Mouse (Mus musculus): ENCODE measurements at regions not wholly inside any gene's neighbourhood (a gene's known extent, or its start where the extent isn't known, plus 50 kb on each side); places are given as distances from the start of the nearest gene placed in this dataset.

DNA sequence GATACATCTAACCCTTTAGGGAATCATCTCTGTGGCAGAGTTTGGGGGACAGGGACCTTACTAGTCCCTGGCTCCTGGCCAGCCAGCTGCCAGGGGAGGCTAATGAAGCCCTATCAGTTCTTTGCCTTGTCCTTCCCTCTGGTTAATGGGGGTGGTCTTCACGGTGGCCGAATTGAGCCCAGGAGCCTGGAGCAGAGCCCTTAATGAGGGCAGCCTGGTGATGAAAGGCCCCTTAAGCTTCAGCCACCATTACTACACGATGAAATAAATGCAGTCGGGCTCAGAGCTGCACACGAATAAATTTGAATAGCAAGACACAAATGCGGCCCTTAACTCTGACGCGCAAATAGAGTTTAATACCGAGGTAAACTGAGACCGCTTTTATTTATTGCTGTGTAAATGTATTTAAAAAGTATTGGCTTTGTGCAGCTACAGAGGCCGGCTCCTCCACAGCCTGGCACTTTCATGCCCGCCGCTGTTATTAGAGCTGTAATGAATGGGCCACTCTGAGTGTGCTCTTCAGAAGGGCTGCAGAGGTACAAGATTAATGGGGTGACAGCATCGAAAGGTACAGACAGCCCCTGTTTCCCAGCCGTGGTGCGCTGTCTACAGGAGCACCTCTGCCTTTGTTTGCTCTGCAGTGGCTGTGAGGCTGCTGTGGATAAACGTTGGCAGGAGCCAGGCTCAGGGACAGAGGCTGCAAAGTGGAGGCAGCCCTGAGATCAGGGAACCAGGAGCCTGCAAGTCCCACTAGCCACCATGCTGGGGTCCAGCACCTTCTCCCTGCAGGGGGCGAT, 335.2 kb upstream of the Zmiz1 start:
- no peak for DNase-seq (ENCODE audit: low read depth)

DNA sequence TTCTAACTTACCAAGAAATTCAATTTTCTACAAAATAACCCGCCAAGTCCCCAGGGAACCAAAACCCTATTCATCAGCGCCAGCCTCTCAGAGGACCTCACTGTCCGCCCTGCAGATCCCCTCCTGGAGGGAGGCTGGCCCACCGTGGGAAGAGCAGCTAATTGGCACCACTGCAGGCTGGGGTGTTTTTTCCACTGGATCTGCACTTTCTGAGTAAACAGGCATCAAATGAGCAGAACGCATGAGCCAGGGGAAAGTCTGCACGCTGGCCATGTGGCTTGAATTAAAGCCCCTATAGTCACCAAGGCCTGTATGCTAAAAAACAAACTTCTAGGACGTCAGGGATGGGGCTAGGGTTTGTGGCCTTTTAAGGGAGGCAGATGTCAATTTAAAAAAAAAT, 332.4 kb upstream of the Zmiz1 start:
- DNase-seq (ENCODE audit: low read depth), result no peak

DNA sequence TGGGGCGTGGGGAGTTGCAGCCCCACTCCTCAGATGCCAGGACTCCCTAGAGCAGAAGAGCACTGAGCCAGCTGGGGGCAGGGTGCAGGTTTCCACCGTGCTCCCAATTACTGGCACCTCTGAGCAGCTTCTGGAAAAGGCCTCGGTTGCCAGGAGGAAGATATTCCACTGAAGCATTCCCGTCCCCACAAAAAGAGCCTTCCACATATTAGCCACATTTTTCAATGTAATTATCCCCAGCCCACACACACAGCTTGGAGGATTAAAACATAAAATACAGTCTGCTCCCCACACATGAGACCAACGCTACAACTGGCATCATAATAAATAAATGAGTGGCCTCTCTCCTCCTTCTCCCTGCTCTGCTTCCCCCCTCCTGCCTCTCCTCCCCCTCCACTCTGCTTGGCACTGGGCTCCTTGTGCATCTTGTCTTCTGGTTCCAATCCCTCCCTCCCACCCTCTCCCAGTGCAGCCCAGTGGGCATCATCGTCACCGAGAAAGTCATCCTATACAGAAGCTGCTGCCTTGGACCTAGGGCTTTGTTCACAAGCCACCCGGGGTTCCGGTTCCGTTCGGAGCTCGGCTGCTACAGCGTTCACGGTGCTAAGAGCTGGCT, 331.3 kb upstream of the Zmiz1 start:
- no peak for DNase-seq (ENCODE audit: low read depth)

DNA sequence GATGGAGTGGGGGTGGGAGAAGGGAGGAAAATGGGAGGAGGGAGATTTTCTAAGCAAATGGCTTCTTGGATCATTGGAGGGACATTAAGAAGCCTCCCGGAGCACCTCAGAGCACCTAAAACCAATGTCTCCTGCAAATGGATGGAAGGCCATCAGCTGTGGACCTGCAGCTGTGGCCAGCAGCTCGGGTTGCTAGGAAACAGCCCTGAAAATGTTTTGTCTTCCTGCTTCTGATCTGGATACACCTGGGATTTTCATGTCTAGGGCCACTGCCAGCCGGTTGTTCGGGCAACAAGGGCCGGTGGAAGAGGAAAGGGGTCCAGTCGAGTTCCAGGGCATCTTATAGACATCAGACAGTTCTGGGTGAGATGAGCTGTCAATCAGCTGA, 330.8 kb upstream of the Zmiz1 start:
- DNase-seq (ENCODE audit: low read depth), result no peak

DNA sequence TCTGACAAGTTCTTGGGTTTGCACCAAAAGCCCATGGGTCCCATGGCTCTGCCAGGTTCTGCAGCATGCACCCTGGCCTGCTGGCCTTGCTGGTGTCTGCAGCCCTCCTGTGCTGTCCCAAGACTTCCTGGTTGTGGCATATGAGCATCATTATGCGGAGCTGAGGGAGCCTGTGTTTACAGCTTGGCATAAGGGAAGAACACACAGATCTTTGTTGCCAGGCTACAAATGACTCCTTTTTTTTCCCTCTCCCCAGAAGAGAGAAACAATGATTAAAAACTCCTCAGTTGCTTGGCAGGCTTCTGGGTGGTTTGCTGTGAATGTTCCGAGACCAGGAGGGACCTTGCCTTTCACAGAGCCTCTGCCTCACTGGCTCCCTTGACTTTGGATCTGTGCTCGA, 323.6 kb upstream of the Zmiz1 start:
- no peak for DNase-seq (ENCODE audit: low read depth)

DNA sequence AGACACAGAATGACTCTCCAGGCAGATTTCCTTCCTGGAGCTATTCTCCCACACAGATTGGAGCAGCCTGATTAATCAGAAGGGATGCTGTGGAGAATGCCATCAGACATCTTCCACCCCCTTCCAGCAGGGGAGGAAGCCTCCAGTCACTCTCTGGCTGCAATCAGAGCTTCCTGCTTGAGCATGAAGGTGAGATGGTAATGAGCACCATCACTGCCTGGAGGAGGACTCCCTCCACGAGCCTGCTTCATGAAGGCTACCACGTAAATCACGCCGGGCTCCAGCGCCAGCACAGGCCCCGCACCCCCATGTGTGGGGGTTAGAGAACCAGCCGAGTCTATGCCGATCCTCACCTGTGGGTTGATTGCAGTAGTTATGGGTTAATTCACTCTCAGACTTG, 321.7 kb upstream of the Zmiz1 start:
- no peak for DNase-seq (ENCODE audit: low read depth)

DNA sequence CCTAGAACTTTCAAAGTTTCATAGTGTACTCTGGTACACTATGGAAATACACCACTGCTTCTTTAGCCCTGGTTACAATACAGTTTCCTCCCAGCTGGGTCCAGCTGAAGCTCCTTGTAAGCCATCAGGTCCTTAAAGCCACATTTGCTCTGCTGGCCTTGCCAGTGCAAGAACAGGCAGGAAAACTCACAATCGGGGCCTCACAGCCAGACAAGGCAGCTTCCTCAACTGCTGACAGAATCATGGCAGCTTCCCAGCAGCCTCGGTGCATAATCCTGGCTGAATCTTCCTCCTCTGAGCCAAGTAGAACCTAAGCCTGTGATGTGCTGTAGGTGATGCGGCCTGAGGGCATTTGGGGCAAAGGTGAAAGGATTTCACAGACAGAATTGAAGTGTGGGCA, 320.5 kb upstream of the Zmiz1 start:
- no peak for DNase-seq (ENCODE audit: low read depth)

DNA sequence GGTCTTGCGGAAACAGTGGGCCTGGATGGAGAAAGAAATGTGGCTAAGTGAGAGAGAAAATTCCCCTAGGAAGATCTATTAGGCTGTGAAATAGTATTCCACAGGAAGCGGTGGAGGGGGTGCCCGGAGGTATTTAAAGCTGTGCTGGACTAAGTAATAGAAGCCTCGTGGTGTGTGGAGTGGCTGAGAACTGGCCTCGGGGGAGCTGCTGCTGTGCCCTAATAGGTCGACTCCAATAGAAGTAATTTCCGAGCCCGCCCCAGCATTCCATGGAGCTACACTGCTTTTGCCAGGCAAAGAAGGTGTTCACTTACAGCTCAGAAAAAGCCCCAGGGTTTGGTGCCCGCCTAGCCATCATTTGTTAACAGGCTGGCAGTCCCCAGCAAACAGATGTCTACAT, 317.1 kb upstream of the Zmiz1 start:
- DNase-seq (ENCODE audit: low read depth), result no peak

DNA sequence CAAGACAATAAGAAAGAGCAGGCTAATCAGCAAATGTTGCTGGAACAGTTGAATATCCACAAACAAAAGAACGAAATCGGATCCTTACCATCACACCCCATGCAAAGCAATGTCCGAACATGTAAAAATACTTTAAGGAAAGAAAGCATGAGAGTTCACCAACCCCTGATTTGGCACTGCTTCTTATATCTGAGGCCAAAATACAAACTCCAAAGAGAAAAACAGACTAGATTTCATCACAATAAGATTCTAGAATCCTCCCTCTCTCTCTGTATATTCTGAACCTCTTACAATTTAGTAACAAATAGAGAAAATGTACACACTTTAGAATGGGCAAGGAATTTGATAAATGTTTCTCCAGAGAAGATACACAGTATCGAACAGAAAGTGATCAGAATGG, 315.9 kb upstream of the Zmiz1 start:
- DNase-seq (ENCODE audit: low read depth), result no peak

DNA sequence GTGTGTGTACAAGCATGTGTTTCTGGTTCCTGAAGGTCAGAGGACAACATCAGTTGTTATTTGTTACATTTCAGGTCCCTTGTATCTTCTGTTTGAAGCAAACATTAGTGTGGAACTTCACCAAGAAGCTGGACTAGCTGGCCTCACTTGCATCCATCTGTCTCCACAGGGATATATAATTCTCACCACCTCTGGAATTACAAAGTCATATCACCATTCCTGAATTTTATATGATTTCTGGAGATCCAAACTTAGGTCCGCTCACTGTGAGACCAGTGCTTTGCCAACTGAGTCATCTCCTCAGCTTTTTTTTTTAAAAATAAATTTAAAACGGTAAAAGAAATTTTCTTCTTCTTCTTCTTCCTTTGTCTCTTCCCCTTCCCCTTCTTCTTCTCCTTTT, 311.3 kb upstream of the Zmiz1 start:
- DNase-seq (ENCODE audit: low read depth), result no peak

DNA sequence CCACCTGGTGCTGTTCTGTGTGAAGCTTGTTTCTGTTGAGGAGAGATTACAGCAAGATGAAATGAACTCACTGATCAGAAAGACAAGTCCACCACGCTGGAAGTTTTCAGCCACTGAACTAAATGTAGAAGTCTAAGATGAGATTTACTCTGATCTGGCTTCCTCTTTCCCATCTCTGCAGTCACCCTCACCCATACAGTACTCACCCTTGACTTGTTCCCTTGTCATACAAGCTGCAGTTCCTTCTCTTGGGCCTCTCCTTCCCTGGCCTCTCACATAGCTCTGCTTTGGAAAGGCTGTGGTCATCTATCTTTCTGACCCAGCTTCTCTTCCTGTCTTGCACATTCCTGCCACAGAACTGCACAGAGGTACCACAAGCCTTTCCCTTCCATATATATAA, 308.0 kb upstream of the Zmiz1 start:
- peak; percentile 39 for DNase-seq (ENCODE audit: low read depth)

DNA sequence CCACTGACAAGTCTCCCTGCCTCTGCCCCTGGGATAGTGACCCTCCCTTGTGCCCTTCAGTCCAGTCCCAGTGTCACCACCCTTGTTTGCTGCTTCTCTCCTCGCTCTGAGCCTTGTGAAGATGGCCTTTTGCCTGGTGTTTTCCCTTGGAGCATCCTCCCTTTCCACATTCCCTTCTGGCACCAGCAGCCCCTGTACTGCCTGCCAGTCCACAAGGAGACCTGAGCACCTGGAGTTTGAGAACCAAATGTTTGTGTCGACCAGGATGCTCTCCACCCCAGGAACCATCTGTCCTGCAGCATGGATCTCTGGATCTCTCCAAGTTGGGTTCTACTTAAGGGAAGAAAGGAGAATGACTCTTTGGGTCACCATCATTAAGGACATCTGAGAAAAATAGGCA, 307.5 kb upstream of the Zmiz1 start:
- DNase-seq (ENCODE audit: low read depth), result no peak

DNA sequence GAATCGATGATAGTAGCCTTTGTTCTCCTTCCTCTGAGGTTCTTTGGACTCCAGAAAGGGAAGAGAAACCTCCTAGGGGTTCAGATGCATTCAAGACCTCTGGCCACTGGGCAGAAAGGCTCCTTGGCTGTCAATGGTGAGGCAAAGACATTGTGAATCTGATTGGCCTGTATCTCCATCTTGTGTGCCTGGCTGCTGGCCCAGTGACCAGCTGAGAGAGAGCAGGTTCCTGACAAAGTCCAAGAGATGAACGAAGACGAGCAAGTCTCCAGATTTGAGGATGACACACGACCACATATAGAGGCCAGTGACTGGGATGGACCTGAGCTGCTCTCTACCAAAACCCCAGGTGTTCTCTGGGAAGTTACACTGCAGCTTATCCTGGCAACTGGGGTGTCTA, 305.4 kb upstream of the Zmiz1 start:
- no peak for DNase-seq (ENCODE audit: low read depth)

DNA sequence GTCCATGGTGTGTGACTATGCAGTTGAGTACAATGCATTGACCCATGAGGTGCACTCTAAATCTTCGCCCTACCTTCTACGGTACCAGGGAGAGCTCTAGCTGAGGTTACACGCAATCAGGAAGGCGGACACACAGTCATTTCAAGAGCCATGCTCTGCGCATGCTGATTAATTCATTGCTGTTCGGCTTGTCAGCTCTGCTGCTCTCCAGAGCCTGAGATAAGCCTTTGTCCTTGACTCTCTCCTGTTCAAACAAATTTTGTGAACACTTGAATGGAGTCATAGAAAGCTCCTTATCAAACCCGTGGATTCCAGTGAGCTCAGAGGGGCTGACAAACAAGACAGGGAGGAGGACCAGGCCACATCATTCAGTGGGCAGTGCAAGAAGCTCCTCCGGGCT, 304.8 kb upstream of the Zmiz1 start:
- no peak for DNase-seq (ENCODE audit: low read depth)

DNA sequence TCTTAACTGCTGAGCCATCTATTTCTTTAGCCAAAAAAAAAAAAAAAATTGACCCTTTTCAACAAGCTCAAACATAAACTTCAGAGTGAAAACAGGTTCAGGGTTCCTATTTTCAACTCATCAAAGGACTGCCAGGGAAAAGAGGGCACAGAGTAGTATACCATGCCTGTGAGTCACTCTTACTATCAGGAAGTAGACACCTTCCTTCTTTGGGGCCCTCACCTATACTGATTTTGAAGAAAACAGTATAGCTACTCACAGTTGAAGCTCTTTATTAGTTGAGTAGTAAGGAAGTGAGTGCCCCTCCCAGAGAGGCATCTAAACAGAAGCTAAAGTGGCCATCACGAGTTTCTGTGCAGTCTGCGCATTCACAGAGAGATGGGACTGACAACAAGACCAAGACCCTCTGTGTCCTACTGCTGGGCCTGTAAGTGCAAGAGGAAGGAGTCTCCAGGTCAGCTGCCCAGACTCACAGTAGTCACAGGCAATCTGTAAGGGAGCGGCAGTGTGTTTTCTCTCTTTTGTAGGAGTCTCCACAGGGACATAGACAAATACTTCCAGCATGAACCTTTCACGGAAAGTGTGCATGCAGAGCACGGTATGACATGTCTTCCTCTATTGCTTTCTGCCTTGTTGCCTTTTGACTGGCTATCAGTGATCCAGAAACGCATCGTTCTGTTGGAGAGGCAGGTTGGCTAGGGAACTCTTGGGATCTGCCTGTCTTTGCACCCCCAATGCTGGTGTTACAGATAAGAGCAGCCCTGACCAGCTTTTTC, 303.8 kb upstream of the Zmiz1 start:
- DNase-seq (ENCODE audit: low read depth), result no peak

DNA sequence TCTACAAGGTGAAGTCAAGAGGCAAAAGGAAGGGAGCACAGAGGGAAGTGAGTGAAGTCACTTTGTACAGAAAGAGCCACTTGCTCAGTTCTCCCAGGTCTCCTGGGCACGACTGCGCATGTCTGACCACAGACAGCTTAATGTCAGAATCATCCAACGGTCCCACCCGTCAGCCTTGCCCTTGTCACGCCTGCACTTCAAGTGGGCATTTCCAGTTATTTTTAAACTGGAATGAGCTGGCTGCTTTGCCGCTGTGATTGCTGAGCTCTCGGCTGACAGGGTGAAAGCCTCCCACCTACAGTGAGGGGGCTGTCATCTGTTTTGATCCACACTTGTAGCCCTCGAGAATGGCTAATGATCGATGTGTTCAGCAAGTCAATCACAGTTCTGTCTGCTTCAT, 302.8 kb upstream of the Zmiz1 start:
- DNase-seq (ENCODE audit: low read depth), result no peak

DNA sequence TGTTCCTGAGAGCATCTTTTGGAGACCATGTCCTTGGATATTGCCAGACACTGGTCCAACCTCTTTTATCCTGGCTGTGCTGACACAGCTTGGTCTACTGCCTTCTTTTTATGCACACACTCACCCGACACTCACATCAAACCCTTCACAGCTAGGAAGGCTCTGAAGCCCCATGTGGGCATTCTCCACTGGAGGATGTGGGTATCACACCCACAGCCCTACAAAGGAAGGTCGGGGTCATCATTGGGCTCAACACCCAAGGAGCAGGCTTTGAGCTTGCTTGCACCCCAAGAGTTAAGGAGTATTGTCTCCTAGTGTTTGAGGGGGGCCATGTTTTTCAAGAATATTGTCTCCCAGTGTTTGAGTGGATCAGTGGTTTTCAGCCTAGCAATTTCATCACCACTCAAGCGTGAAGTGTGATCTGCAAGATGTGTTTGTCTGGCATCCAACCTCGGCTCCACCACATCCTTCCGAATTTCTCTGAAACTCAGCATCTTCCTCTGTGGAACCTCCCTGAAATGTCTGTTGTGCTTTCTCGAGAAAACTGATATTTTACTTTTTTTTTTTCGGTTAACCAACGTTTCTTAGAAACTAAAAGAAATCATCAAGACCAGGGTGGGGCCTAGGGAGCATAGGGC, 297.2 kb upstream of the Zmiz1 start:
- no peak for DNase-seq (ENCODE audit: low read depth)

DNA sequence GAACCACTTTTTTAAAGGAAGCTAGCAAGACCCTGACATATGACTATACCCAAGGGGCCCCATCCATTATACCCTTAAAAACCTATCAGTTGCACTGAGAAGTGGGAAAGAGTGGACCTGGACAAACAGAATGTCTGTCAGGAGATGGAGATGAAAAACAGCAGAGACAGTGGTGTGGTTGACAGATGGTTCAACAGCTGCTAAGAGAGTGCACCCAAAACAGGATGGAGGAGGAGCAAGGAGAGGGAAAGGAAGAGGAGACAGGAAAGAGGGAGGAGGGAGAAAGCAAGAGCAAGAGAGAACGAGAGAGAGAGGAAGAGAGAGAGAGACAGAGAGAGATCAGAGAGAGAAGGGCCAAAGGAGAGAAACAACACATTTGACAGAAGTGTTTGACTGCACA, 292.8 kb upstream of the Zmiz1 start:
- no peak for DNase-seq (ENCODE audit: low read depth)

DNA sequence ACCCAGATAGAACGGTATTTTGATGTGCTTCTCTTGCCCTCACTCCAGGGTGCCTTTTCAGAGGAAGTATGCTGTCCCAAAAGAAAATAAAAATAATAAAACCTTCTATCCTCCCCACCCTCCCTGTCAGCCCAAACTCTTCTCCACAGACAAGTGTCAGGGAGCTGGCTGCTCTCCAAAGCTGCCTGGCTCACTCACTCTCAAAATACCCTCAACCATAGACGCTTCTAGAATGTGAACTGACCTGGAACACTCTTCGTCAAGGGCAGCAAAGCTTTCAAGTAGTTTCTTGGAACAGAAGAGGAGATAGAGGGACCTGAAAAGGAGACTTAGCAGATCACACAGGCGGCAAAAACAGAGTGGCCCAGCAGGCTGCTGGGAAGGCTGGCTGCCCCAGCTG, 291.4 kb upstream of the Zmiz1 start:
- no peak for DNase-seq (ENCODE audit: low read depth)

DNA sequence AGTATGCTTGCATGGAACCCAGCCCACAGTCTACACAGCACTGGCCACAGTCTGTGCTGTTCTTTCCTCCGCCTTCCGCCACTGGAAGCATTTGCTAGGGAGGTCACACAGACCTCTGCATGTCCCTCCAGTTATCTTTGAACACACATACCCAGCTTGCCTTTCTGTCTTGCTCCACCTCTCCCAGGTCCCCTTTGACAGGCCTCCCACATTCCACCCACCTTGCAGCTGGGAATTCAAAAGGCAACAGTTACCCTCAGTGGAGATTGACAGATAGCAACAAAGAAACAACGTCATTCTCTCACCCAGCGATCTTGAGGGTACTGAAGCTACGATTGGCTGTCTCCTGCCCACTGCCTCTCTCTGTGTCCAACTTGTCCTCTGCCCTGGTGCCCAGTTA, 290.7 kb upstream of the Zmiz1 start:
- DNase-seq (ENCODE audit: low read depth), result no peak

DNA sequence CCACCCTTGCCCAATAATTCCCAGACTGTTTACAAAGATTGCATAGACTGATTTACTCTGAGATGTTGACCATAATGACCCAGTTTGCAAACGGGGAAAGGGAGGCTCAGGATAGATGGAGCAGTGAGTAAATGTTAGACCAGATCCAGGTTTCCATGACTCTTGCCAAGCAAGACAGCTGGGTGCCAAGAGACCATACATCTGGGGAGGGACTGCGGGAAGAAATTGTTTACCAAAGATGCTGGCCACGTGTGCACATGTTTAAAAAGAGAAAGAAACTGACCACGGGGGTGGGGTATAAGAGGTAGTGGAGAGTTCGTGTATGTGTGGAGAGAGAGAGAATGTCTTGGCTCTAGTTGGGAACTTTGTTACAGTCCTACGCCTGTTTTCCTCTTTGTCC, 285.7 kb upstream of the Zmiz1 start:
- DNase-seq (ENCODE audit: low read depth), result no peak

DNA sequence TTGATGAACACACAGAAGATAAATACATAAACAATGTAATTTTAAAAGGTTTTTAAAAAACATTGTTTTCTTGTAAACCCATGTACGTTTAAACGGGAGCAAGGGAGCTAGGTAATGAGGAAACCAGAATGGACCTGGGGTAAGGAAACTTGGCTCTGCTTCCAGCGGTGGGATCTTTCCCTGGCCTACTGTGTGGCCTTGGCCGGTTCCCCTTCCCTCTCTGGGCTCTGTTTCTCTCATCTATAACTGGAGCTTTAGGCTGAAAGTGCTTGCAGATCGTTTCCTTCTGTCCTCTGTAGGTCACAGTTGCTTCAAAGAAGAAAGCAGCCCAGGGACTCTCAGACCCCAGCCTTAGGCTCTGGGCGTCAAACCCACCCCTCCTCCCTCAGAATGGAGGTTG, 285.1 kb upstream of the Zmiz1 start:
- DNase-seq (ENCODE audit: low read depth), result no peak

DNA sequence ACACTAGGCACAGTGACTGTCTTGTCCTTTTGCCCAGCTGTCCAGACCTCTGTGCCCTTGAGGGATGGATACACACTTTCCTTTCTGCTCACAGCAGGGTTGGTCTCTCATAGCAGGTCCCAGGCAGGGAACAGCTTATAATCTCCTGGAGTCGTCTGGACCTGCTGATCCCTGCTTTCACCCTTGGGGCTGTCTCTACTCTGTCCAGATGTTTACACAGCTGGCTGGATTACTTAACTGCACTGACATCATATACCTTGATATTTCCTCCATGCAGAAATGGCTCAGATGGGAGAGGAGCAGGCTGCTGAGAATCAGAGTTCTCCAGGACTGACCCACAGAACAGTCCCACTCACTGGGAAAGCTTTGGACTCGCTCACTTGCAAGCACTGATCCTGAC, 284.6 kb upstream of the Zmiz1 start:
- DNase-seq (ENCODE audit: low read depth), result no peak
